Mouse (Mus musculus): ENCODE measurements around the gene Mxi1.

GRCm38 (mm10) chr19:53303382-53303781 is 6.9 kb upstream of the Mxi1 start:
- TF ChIP-seq POLR2A (IDR thresholded peaks at IDR 0.05; ENCODE audit: low read depth, low read length) (no peak), CTCF (conservative IDR thresholded peaks at IDR 0.05; ENCODE audit: insufficient read depth, insufficient read length, low read depth, low read length) (no peak)

Measured in kidney, adult 2 months (tissue).